Mouse (Mus musculus) olfactory bulb, adult 2 months (tissue): Measurements from ENCODE around the gene Sarm1.

Experiments
- CTCF ChIP-seq: fragments of 200-500 bp; IDR thresholded peaks from 2 replicates; pipeline ENCODE4 v1.5.1; 2012; ENCODE audit warnings: low read depth, mild to moderate bottlenecking, low read length, moderate library complexity; ENCODE audit not compliant: insufficient read depth
- POLR2A ChIP-seq: fragments of 200-500 bp; IDR thresholded peaks from 2 replicates; pipeline ENCODE4 v1.6.1; 2012; ENCODE audit warnings: mild to moderate bottlenecking, low read depth, low read length, moderate library complexity; ENCODE audit not compliant: insufficient read depth

- TF ChIP-seq CTCF: no peak
- no peak for TF ChIP-seq POLR2A
Measured at GRCm38 (mm10) chr11:78431176-78431575, 66.4 kb downstream of the Sarm1 start.
